Mouse (Mus musculus) megakaryocyte, embryonic 14.5 days (primary cell): Measurements from ENCODE around the gene Slc12a7.

ENCODE experiments used
- FLI1 ChIP-seq: IDR thresholded peaks from 2 replicates; pipeline ENCODE4 v1.6.1; 2012; ENCODE audit warnings: low read length, inconsistent platforms, mixed read lengths
- GATA1 ChIP-seq: IDR thresholded peaks from 3 replicates; pipeline ENCODE4 v1.6.1; 2012; ENCODE audit warnings: mixed read lengths, low read length, inconsistent platforms, borderline replicate concordance

DNA sequence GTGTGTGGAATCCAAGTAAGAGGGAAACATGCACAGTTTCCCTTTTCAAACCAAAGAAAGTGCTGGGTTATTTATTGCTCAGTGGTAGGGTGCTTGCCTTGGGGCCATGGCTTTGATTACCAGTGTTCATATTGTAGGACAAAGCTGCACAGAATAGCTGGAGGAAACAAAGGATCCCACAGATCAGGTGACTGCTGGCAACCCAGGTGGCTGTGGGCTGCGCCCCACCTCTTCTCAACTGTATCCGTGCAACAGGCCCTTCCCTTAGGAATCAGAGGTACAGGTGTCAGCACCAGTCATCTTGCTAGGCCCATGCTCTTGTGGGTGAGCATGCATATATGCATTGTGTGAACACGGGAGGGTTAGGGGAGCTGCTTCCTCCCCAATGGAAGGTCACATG is 35.4 kb downstream of the Slc12a7 start:
- TF ChIP-seq GATA1 (no peak), FLI1 (no peak)
